Comparison of ENCODE assay signal across 27 mouse cellular contexts in genomic region chr3:155186456-155186855, GRCm38 (mm10).
A peak's percentile ranks its signal among the peaks of the same experiment; 100 is the strongest.
DNase-seq lines count a peak whose midpoint lies in the region; ATAC-seq and TF ChIP-seq lines count a peak whose summit lies in the region.
"Had no signal": no experiment of that assay in that cellular context is flagged by ENCODE, and none has a peak within 500 bp of the region (broad histone marks: within the 10 kb centered on the region; RNA-seq: fewer than 3 reads in every experiment).

No protein-coding gene starts in this region.

- no peaks in the 10 kb centered on the region for H3K4me1 ChIP-seq in kidney, postnatal 0 days (replicated peaks; ENCODE audit: insufficient read depth, low read length)
- H3K4me1 ChIP-seq: embryonic facial prominence, embryonic 10.5 days; embryonic facial prominence, embryonic 13.5 days; forebrain, embryonic 12.5 days; forebrain, embryonic 15.5 days; heart, embryonic 15.5 days; hindbrain, embryonic 12.5 days; hindbrain, embryonic 15.5 days had no signal

- DNase-seq in kidney, postnatal 0 days (ENCODE audit: low spot score): peak; percentile 1
- DNase-seq in kidney, postnatal 14 days: no peak
- peak; percentile 29 for DNase-seq in NIH3T3 (ENCODE audit: low read depth)
- peak; percentile 53 for DNase-seq in brain, adult 2 months (ENCODE audit: low read depth, low spot score)
- DNase-seq in urinary bladder, postnatal 4 days (ENCODE audit: low spot score in 2 of 2): no peak
- DNase-seq: adrenal gland, adult 2 months; adrenal gland, postnatal 14 days; cerebellum, adult 11-12 months; cerebellum, adult 8-10 months; cerebellum, postnatal 10 days; cerebellum, postnatal 36 days; embryo, embryonic 11 days; gastrocnemius, postnatal 10 days; heart, adult 11 months; heart, postnatal 14 days; heart, postnatal 4 days had no signal

- H3K9ac ChIP-seq in kidney, postnatal 0 days (ENCODE audit: low read depth, low read length): no peak overlapping the region
- H3K9ac ChIP-seq: embryonic facial prominence, embryonic 13.5 days; forebrain, embryonic 12.5 days; forebrain, embryonic 15.5 days; heart, embryonic 12.5 days; heart, embryonic 15.5 days; hindbrain, embryonic 12.5 days; hindbrain, embryonic 15.5 days had no signal

- no peak overlapping the region for H3K4me2 ChIP-seq in kidney, postnatal 0 days (ENCODE audit: low read length)
- H3K4me2 ChIP-seq: embryonic facial prominence, embryonic 13.5 days; forebrain, embryonic 12.5 days; forebrain, embryonic 15.5 days; heart, embryonic 12.5 days; heart, embryonic 15.5 days; hindbrain, embryonic 12.5 days; hindbrain, embryonic 15.5 days had no signal

- no peaks in the 10 kb centered on the region for H3K36me3 ChIP-seq in kidney, postnatal 0 days (ENCODE audit: insufficient read depth, low read length)
- H3K36me3 ChIP-seq: embryonic facial prominence, embryonic 10.5 days; embryonic facial prominence, embryonic 13.5 days; forebrain, embryonic 12.5 days; forebrain, embryonic 15.5 days; heart, embryonic 12.5 days; heart, embryonic 15.5 days; hindbrain, embryonic 12.5 days; hindbrain, embryonic 15.5 days had no signal

- no peaks in the 10 kb centered on the region for H3K9me3 ChIP-seq in kidney, postnatal 0 days (replicated peaks; ENCODE audit: low read length)
- H3K9me3 ChIP-seq: embryonic facial prominence, embryonic 10.5 days; embryonic facial prominence, embryonic 13.5 days; forebrain, embryonic 12.5 days; forebrain, embryonic 15.5 days; heart, embryonic 12.5 days; heart, embryonic 15.5 days; hindbrain, embryonic 12.5 days; hindbrain, embryonic 15.5 days had no signal

- H3K4me3 ChIP-seq in kidney, postnatal 0 days (replicated peaks; ENCODE audit: low read depth, low read length): no peak overlapping the region
- H3K4me3 ChIP-seq: embryonic facial prominence, embryonic 10.5 days; embryonic facial prominence, embryonic 13.5 days; erythroblast, embryonic 14.5 days; forebrain, embryonic 12.5 days; forebrain, embryonic 15.5 days; heart, embryonic 12.5 days; heart, embryonic 15.5 days; hindbrain, embryonic 12.5 days; hindbrain, embryonic 15.5 days had no signal

- no peak for TF ChIP-seq CTCF in kidney, postnatal 0 days (IDR thresholded peaks at IDR 0.05; ENCODE audit: low read depth)

- H3K27me3 ChIP-seq in kidney, postnatal 0 days (ENCODE audit: insufficient read depth, low read length): no peaks in the 10 kb centered on the region
- H3K27me3 ChIP-seq: embryonic facial prominence, embryonic 13.5 days; forebrain, embryonic 12.5 days; forebrain, embryonic 15.5 days; heart, embryonic 12.5 days; heart, embryonic 15.5 days; hindbrain, embryonic 12.5 days; hindbrain, embryonic 15.5 days had no signal

- ATAC-seq in kidney, postnatal 0 days (replicated peaks; ENCODE audit: low FRiP score, low read depth): no peak
- no peak for ATAC-seq in megakaryocyte-erythroid progenitor cell, adult 5-6 weeks (replicated peaks; ENCODE audit: low FRiP score, low TSS enrichment, poor library complexity, severe bottlenecking)
- ATAC-seq: forebrain, embryonic 15.5 days; Patski had no signal

- 82% methylated on average over 2 of the region's 2 CpGs for WGBS in kidney, postnatal 0 days

- no peak overlapping the region for H3K27ac ChIP-seq in kidney, postnatal 0 days
- H3K27ac ChIP-seq: embryonic facial prominence, embryonic 10.5 days; embryonic facial prominence, embryonic 13.5 days; forebrain, embryonic 12.5 days; forebrain, embryonic 15.5 days; heart, embryonic 15.5 days; hindbrain, embryonic 12.5 days; hindbrain, embryonic 15.5 days had no signal

Comparison
In these comparisons a context has a peak if more than half of its experiments do, and no peak if none do; other contexts are left out.
1. DNase-seq: peak in kidney, postnatal 0 days (single experiment), NIH3T3 (single experiment) and brain, adult 2 months (single experiment); none in kidney, postnatal 14 days (single experiment) and urinary bladder, postnatal 4 days (0 of 2).